Mouse (Mus musculus) CH12F3 (cell line): ENCODE measurements around the gene 3300002I08Rik.
"Not testable (repeated sequence)": the region's sequence is repeated elsewhere in the genome, so short reads cannot be mapped to it uniquely, and the experiment has no call there.

ENCODE experiments used
- in situ Hi-C: fragments of 300-500 bp; cut with MboI; formaldehyde crosslinking; loops from 2 replicates; pipeline ENCODE4 v1.14.3; 2020; ENCODE audit warnings: low sequenced_read_pairs

Gene 3300002I08Rik

DNA sequence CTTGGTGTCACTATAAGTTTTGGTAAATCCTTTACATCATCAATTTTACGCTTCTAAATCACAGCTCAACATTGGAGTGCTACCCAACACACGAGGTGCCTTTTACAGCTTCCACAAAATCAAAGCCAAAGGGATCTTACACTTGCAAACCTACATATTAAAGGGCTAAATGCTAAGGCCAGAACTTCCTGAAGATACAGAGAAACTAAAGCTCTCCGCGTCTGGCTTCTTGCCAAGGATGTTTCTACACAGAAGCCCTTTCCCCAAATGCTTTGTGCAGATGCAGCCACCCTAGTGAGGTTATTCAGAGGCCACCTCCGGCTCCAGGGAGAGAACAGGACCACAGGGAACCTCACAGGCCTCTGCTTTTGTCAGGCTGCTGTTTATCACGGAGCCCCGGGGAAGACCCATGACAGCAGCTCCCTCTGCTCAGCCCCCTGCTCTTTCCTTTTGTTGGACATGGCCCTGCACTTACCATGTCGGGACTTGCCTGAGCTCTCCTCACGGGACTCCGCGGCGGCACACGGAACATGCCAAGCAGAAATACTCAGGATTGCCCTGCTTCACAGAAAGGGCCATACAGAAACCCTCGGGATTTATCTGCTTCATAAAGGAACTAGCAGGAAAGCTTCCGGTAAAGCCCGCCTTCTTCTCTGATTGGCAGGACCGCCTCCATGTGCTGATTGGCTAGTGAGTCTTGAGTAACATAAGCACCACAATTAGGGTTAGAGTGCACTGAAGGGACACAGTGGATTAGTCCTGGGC lies at the start of gene 3300002I08Rik:
Gene 3300002I08Rik, minus strand, starts transcription at position 653 of the 765 bp plus-strand sequence.
- in situ Hi-C loops, result not testable (repeated sequence)

DNA sequence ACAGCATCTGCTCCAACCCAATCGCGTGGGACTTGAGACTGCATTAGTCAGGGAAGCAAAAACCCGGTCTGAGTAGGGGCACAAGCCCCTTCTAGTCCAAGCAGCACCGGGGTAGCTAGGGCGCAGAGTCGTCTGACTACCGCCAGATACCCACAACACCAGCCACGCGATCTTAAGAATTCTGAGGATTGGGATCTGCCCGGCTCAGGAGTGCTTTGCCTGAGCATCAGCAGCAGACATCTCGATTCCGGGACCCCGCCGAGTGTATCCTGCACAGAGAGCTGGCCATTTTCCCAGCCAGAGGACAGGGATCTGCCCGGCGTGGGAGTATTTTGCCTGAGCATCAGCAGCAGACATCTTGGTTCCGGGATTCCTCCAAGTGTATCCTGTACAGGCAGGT lies 49.6 kb upstream of the 3300002I08Rik start:
- in situ Hi-C loops, result not testable (repeated sequence)

DNA sequence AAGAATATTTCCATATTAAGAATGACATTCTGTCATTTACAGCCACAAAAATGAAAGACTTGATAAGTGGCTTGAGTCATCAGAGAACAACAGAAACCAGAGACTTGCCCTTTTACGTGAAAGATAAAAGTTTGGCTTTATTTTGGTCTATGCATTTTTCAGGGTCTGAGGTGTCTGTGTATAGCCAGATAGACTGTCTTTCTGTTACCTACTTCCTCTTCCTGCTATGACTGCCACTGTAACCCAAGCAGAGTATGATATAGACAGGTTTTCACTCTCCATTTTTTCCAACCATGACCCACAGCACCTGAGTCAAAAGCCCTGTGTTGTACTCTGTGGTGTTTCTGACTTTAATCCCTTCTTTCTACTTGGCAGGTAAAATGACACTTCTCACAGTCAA lies 27.6 kb upstream of the 3300002I08Rik start:
- in situ Hi-C loops, result no loop called here

DNA sequence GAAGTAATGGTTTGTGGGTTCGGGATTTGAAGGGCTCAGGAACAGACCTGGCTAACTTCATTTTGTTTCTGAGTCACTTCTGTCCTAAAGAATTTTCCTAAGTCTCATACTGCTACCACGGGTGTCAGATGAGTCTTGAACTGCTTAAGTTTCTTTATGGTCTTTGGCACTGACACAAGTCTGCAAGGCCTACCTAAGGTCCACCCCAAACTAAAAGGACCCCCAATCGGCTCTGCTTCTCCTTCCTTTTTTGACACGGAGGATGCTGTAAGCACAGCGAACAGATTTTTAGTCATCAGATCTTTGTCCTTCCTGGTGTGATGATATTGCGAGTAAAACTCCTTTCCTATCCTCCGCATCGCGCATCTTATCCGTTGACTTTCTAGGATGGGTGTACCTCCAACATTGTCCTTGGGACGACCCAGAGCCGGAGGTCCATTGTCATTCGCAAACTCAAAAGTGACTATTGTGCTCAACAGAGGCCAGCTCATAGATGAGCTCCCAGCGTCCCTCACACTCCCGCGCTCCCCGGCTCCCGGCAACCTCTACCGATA lies 23.1 kb upstream of the 3300002I08Rik start:
- in situ Hi-C loops, result not testable (repeated sequence)

DNA sequence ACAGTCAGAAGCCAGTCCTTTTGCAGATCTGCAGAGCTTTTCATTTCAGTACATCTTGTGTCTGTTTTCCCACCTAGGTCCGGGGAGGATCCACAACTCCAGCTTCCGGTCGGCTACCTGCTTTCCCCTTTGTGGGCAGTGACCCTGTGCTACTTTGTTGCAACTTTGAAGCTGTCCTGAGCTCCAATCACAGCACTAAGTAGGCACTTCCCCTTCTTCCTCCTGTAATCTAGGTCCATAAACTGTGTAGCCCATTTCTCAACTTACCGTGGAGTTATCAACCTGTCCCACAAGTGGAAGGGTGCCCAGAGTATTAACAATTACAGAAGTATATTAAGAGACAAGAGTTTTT lies 289 bp upstream of the 3300002I08Rik start:
- in situ Hi-C loops, result no loop called here

- in situ Hi-C loops, result not testable (repeated sequence)
Measured at GRCm38 (mm10) chr2:150357136-150357535, 5.4 kb downstream of the 3300002I08Rik start.

DNA sequence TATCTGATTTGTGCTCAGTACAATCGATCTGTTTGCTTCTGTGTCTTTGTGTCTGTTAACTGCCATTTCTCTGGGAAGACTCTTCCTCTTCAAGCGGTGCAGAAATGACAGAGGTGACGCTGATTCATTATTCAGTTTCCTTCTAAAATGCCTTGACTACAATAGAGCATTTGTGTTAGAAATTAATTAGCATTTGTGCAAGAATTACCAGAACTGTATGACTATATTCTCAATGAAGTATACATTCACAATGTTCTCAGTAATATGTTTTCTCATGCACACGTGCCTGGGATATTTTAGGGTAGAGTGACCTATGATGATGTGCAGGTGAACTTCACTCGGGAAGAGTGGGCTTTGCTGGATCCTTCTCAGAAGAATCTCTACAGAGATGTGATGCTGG lies 39.2 kb downstream of the 3300002I08Rik start, which contains the start of gene Gm10130:
Gene Gm10130, plus strand, starts transcription at position 301 of the 400 bp plus-strand sequence.
- in situ Hi-C loops, result no loop called here

GRCm38 (mm10) chr2:150318973-150319372 lies 43.6 kb downstream of the 3300002I08Rik start:
- in situ Hi-C loops, result no loop called here

DNA sequence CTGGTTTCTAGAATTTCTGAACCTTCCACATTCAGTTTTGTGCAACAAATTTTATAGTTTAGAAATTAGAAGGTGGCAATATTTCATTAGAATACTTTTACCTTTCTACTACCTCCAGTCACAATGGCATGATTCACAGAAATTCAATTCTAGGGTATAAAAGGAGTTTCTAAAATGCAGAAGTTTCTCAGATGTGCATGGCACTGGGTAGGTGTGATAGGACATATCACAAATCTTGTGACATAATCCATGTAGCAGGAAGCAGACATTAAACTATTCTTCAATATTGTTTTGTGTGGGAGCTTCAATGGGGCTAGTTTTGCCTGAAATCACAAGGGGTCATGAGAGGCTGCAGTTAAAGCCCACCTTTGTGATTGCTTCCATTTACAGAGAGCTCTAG lies 46.4 kb downstream of the 3300002I08Rik start:
- in situ Hi-C loops, result no loop called here

DNA sequence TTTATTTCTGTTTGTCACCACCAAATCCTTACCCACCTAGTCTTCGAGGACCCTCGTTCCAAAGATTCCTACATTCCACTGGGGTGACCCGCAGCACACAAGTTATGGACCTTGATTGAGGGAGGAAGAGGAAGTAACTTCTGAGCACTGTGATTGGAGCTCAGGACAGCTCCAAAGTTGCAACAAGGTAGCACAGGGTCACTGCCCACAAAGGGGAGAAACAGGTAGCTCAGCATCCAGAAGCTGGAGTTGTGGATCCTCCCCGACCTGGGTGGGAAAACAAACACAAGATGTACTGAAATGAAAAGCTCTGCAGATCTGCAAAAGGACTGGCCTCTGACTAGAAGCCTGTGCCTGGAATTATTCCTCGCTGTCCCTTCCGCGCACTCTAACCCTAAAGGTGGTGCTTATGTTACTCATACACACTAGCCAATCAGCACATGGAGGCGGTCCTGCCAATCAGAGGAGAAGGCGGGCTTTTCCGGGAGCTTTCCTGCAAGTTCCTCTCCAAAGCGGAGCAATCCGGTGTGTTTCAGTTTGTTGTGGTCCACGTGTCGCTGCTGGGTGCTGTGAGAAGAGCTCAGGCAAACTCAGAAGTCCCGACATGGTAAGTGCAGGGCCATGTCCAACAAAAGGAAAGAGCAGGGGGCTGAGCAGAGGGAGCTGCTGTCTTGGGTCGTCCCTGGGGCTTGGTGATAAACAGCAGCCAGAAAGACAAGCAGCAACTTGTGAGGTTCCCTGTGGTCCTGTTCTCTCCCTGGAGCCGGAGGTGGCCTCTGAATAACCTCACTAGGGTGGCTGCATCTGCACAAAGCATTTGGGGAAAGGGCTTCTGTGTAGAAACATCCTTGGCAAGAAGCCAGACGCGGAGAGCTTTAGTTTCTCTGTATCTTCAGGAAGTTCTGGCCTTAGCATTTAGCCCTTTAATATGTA lies 51.3 kb downstream of the 3300002I08Rik start:
- in situ Hi-C loops, result not testable (repeated sequence)

DNA sequence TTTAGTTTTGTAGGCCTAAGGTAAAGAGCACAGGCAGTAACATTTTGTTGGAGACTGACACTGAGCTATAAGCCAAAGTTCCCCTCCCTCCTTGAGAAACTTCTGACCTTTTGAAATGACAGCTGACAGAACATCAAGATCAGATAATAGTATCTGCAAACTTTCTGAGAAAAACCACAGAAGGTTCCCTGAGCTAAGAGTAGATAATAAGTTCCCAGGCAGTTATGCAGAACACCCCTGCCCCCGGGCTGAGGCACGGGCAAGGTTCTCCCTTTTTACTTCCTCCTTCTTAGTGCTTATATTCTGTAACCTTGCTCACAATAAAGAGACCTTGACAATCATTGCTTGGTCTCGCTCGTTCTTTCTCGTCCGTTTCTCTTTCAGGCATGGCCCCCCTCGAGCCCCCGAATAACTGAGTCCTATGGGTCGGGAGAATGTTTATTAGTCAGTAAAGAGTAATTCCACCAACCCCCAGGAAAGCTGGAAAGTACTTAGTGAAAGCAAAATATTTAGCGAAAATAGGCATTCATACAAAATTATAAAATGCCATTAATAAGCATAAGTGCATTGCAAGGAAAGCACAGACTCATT lies 55.3 kb downstream of the 3300002I08Rik start:
- in situ Hi-C loops, result no loop called here

GRCm38 (mm10) chr2:150299096-150299495 lies 63.5 kb downstream of the 3300002I08Rik start:
- in situ Hi-C loops, result no loop called here

DNA sequence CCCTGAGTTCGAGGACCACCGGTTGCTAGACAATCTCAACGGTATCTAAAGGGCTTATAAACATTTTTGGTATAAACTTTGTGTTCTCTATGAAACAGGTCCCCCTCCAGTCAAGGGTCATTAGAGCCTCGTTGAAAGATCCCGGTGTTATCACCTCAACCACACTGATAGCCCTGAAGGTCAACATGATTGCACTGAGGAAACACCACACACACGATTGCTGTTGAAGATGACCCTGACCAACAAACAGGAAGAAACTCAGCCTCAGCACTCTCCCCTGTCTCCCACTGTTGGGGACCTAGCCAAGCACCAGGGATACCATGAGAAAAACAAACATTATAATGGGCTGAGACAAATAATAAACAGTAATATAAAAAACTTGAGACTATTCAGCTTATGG lies 68.9 kb downstream of the 3300002I08Rik start:
- in situ Hi-C loops, result no loop called here
